Mouse (Mus musculus): ENCODE results near the gene Ywhab. TPM values are rescaled to one million over a fixed set of nuclear protein-coding genes. Genes with fewer than 3 reads are reported as not detected.

The Ywhab gene
- 109 TPM for total RNA-seq (2023)

GRCm38 (mm10) chr2:163994654-163994976 is at the start of gene Ywhab:
Gene Ywhab, plus strand, starts transcription at chr2:163994960.

GRCm38 (mm10) chr2:164025150-164025549 is 30.4 kb downstream of the Ywhab start, which contains the start of gene Pabpc1l:
Gene Pabpc1l, plus strand, starts transcription at chr2:164025450.

Other genes starting within 250 kb of the Ywhab start
- 8.4 TPM for gene Ada, start 244.7 kb upstream of the Ywhab start, total RNA-seq (2023)
- gene Ccn5, start 174.1 kb upstream of the Ywhab start, total RNA-seq (2023): not detected
- gene Kcnk15, start 141.3 kb upstream of the Ywhab start, total RNA-seq (2023): not detected
- gene Rims4, start 76.3 kb upstream of the Ywhab start, total RNA-seq (2023): not detected
- 5.8 TPM for gene Pabpc1l, start 30.5 kb downstream of the Ywhab start, total RNA-seq (2023)
- gene Stk4, start 75.4 kb downstream of the Ywhab start, total RNA-seq (2023): 355 TPM
- 68.3 TPM for gene Tomm34, start 76.2 kb downstream of the Ywhab start, total RNA-seq (2023)
- not detected for gene Kcns1, start 176.2 kb downstream of the Ywhab start, total RNA-seq (2023)
- not detected for gene Wfdc5, start 187.8 kb downstream of the Ywhab start, total RNA-seq (2023)
- gene Wfdc12, start 195.6 kb downstream of the Ywhab start, total RNA-seq (2023): not detected
- gene Wfdc15a, start 205.2 kb downstream of the Ywhab start, total RNA-seq (2023): not detected
- not detected for gene Wfdc15b, start 226.7 kb downstream of the Ywhab start, total RNA-seq (2023)
- gene Svs2, start 243.5 kb downstream of the Ywhab start, total RNA-seq (2023): not detected

Data from CD4-positive naive resting alpha-beta T cell, adult 76 days (primary cell).